Mouse (Mus musculus) liver, embryonic 13.5 days (tissue): ENCODE data around the gene Gm4707. TPM values are rescaled to one million over a fixed set of nuclear protein-coding genes. Genes with fewer than 3 reads are reported as not detected.
"Not testable (repeated sequence)": the region's sequence is repeated elsewhere in the genome, so short reads cannot be mapped to it uniquely, and the experiment has no call there.

Source experiments
- ATAC-seq: fragments of 200-750 bp; cut with Nextera tagmentation; 2 replicates; pipeline ENCODE4 v1.8.0; 2017; ENCODE audit warnings: low read depth, mild to moderate bottlenecking, moderate number of reproducible peaks, moderate library complexity
- DNase-seq: peaks from one replicate; pipeline ENCODE4 v3.0.0; 2022
- H3K27ac ChIP-seq: fragments of 300-500 bp; sonication (generic); 2 replicates; pipeline ENCODE4 v1.5.1; 2015; ENCODE audit warnings: moderate library complexity, mild to moderate bottlenecking, inconsistent platforms
- H3K27me3 ChIP-seq: fragments of 300-500 bp; sonication (generic); 2 replicates; pipeline ENCODE4 v1.6.1; 2015; ENCODE audit warnings: mild to moderate bottlenecking, inconsistent platforms
- H3K36me3 ChIP-seq: fragments of 300-500 bp; sonication (generic); 2 replicates; pipeline ENCODE4 v1.6.1; 2015; ENCODE audit warnings: mild to moderate bottlenecking, inconsistent platforms
- H3K4me1 ChIP-seq: fragments of 300-500 bp; sonication (generic); replicated peaks from 2 replicates; pipeline ENCODE4 v1.6.1; 2015; ENCODE audit warnings: inconsistent platforms
- H3K4me2 ChIP-seq: fragments of 300-500 bp; sonication (generic); 2 replicates; pipeline ENCODE4 v1.6.1; 2015; ENCODE audit warnings: inconsistent platforms, mild to moderate bottlenecking, moderate library complexity
- H3K4me3 ChIP-seq: fragments of 300-500 bp; sonication (generic); replicated peaks from 2 replicates; pipeline ENCODE4 v1.5.1; 2015; ENCODE audit warnings: mild to moderate bottlenecking, inconsistent platforms
- H3K9ac ChIP-seq: fragments of 300-500 bp; sonication (generic); 2 replicates; pipeline ENCODE4 v1.6.1; 2015; ENCODE audit warnings: mild to moderate bottlenecking, inconsistent platforms
- H3K9me3 ChIP-seq: fragments of 300-500 bp; sonication (generic); replicated peaks from 2 replicates; pipeline ENCODE4 v1.6.1; 2016; ENCODE audit warnings: inconsistent platforms
- WGBS: fragments of 180-500 bp; shearing (Covaris S2); methylation state at CpG from one replicate; pipeline ENCODE4 v1.1.7; 2015; ENCODE audit not compliant: insufficient replicate concordance; 5-methylcytosine and 5-hydroxymethylcytosine counted together
- polyA plus RNA-seq: library from polyadenylated mRNA; unstranded; fragments of >200 nt; fragmentation: Nextera tagmentation; extraction: Ambion mirVana; gene quantifications from 2 replicates; pipeline ENCODE4 v1.2.1, GENCODE M21; 2015

Gene Gm4707
- polyA plus RNA-seq, 1 experiment from 2014 or later = 1.1 TPM

DNA sequence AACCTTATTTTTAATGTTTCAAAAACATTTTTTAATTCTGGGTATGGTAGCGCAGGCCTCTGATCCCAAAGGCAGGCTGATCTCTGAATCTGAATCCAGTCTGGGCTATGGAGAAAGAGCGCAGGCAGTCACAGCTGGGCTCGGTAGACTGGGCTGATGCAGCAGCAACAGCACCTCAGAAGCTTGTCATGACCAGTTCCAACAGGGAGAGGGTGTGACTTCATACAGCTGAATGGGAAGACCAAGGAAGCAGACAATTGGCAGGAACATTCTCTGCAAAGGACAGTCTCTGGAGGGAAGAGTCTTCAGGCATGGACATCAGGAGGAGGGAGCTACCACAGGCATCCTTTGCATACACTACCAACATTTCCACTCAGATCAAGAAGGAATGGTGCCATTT, 15.6 kb downstream of the Gm4707 start:
- ATAC-seq (no peak), DNase-seq (no peak)
- Histone ChIP-seq H3K4me2 (no peak overlapping the region), H3K4me3 (no peak overlapping the region), H3K4me1 (no peaks in the 10 kb centered on the region), H3K9me3 (no peaks in the 10 kb centered on the region), H3K27ac (no peak overlapping the region), H3K36me3 (peaks cover 48% of the 10 kb centered on the region), H3K27me3 (no peaks in the 10 kb centered on the region), H3K9ac (no peak overlapping the region)
- WGBS = 92% methylated on average over 3 of the region's 3 CpGs

DNA sequence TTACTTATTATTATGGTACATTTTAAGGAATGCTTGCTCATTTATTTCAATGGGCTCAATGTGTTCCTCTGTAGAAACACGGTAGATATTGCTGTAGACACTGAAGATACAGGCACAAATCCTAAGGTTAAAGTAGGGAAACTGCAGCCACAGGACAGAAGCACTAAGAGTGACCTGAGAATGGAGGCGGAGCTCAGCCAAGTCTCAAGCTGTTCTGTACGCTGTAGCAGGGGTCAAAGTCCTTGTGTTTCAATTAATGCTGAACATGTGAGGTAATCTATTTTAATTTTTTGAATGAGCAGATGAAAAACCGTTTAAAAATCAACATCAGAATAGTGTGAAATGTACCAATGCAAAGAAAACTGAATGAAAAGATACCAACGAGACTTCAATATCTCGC, 16.4 kb downstream of the Gm4707 start:
- Histone ChIP-seq H3K27me3 (no peaks in the 10 kb centered on the region), H3K27ac (no peak overlapping the region), H3K36me3 (peaks cover 42% of the 10 kb centered on the region), H3K4me1 (no peaks in the 10 kb centered on the region), H3K4me3 (no peak overlapping the region), H3K4me2 (no peak overlapping the region), H3K9ac (no peak overlapping the region), H3K9me3 (no peaks in the 10 kb centered on the region)
- WGBS = 88% methylated on average over 6 of the region's 6 CpGs
- ATAC-seq (no peak), DNase-seq (no peak)

DNA sequence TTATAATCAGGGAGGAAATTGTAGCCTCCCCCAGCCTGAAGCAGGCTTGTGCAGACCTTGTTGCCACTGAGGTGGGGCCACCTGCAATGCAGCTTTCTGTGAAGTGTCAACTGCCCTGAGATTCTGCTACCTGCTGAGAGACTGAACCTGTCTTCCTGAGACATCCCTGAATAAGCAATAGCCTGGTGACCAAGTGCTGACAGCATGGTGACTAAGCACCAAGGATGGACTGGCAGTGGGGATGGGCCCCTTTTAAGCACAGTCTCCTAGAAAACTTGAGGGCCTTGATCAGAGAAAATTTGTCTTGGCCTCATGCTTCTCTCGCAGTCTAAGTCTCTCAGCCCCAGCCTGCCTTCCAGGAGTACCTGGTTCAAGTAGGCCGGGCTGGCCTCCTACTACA, 37.2 kb downstream of the Gm4707 start:
- H3K4me1 ChIP-seq, H3K27me3 ChIP-seq, ATAC-seq, H3K4me2 ChIP-seq, H3K9me3 ChIP-seq, H3K9ac ChIP-seq, H3K4me3 ChIP-seq, H3K27ac ChIP-seq, DNase-seq: not testable (repeated sequence)
- 94% methylated on average over 2 of the region's 2 CpGs for WGBS
- H3K36me3 ChIP-seq = peaks cover 56% of the 10 kb centered on the region

DNA sequence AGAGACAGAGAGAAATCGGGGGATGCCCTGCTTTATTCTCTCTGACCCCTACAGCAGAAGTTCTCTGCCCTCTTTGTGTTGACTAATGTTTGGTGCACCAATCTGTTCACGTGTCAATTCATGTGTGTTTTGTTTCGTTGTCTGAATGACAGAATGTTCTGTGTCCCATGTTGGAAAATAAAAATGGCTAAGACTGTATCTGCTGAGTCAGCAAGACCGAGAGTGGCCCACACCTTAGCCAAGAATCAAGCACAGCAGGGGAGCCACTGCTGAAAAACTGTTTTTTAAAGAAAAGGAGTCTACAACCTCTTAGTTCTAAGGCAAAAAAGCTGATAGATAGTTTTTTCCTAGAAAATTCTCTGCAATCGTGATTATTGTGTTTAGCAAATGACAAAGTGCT, 40.3 kb downstream of the Gm4707 start:
- H3K4me1 ChIP-seq, H3K27me3 ChIP-seq, H3K9me3 ChIP-seq, H3K4me2 ChIP-seq, ATAC-seq, H3K9ac ChIP-seq, DNase-seq, H3K27ac ChIP-seq, H3K4me3 ChIP-seq: not testable (repeated sequence)
- 87% methylated on average over 5 of the region's 5 CpGs for WGBS
- H3K36me3 ChIP-seq = peaks cover 62% of the 10 kb centered on the region

DNA sequence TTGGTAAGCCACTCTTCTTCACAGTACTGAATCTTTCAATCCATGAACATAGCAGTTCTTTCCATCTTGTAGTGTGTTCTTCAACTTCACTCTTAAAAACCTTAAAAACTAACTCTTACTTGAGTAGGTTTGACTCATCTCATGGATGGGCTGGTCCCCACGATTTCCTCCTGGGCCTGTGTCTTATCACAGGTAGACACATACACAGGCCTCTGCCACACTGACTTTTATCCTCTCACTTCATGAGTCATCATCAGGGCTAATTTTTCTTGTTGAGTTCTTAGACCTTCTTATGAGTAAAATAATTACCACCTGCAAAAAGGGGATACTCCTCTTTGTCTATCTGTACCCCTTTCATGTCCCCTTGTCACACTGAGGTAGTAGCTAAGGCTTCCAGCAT, 42.7 kb downstream of the Gm4707 start:
- 39% methylated on average over 1 of the region's 1 CpGs for WGBS
- Histone ChIP-seq H3K9me3 (peaks cover 4% of the 10 kb centered on the region; the same call in 1 of the 2 replicates), H3K9ac (no peak overlapping the region), H3K27ac (no peak overlapping the region), H3K4me1 (no peaks in the 10 kb centered on the region), H3K4me2 (no peak overlapping the region), H3K36me3 (peaks cover 53% of the 10 kb centered on the region), H3K4me3 (no peak overlapping the region), H3K27me3 (no peaks in the 10 kb centered on the region)
- DNase-seq = no peak
- no peak for ATAC-seq

Other genes starting within 250 kb of the Gm4707 start
- gene Emilin2, start 147.9 kb downstream of the Gm4707 start, polyA plus RNA-seq = 23.0 and 24.9 TPM in 2 replicates
- gene Smchd1, start 15.4 kb upstream of the Gm4707 start, polyA plus RNA-seq = 37.2 and 39.3 TPM in 2 replicates
- gene Ndc80, start 66.9 kb upstream of the Gm4707 start, polyA plus RNA-seq = 36.0 and 45.5 TPM in 2 replicates
- gene Spdya, start 92.1 kb upstream of the Gm4707 start, polyA plus RNA-seq = 0.23 and 0.24 TPM in 2 replicates
- 57.4 and 66.1 TPM in 2 replicates for gene Wdr43, start 156.0 kb upstream of the Gm4707 start, polyA plus RNA-seq
- not detected in 2 replicates for gene Togaram2, start 213.3 kb upstream of the Gm4707 start, polyA plus RNA-seq